Mouse (Mus musculus) heart, adult 2 months (tissue): ENCODE results near the gene Ttn.

ENCODE experiments used
- CTCF ChIP-seq: fragments of 200-600 bp; IDR thresholded peaks from 2 replicates; pipeline ENCODE4 v1.8.1; 2022; ENCODE audit warnings: antibody characterized with exemption, mild to moderate bottlenecking, moderate library complexity
- EP300 ChIP-seq: fragments of 200-500 bp; IDR thresholded peaks from 2 replicates; pipeline ENCODE4 v1.6.1; 2011; ENCODE audit warnings: low read depth, low read length, control low read depth; ENCODE audit not compliant: insufficient read depth

DNA sequence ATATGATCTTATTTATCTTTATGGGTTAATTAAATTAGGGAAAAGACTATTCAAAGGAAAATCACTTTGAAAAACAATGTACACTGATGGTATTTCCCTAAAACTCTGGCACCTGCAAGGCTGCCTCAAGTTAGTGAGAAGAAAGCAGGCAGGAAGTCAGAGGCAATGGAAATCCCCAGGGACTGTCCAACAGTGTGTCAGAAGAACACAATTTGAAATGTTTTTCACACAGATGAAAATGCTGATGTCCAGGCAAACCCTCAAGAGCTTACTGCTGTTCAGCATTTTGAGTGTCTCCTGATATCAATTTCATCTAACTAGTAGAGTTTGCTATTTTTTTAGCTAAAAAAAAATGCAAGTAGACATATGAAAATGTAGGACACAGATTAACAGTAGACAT, 161.9 kb downstream of the Ttn start:
- TF ChIP-seq CTCF (no peak), EP300 (no peak)
